Mouse (Mus musculus): ENCODE results near the gene Minpp1.
A peak's percentile ranks its signal among the peaks of the same experiment; 100 is the strongest.

The Minpp1 gene

GRCm38 (mm10) chr19:32489166-32489895 is 3.8 kb downstream of the Minpp1 start:
- DNase-seq = no peak

- DNase-seq = no peak
Measured at GRCm38 (mm10) chr19:32490976-32491375, 5.4 kb downstream of the Minpp1 start.

GRCm38 (mm10) chr19:32492339-32492738 is 6.8 kb downstream of the Minpp1 start:
- DNase-seq = no peak

- no peak for DNase-seq
Measured at GRCm38 (mm10) chr19:32492981-32493380, 7.4 kb downstream of the Minpp1 start.

- no peak for DNase-seq
Measured at GRCm38 (mm10) chr19:32493471-32493870, 7.9 kb downstream of the Minpp1 start.

GRCm38 (mm10) chr19:32494611-32495010 is 9.0 kb downstream of the Minpp1 start:
- no peak for DNase-seq

- DNase-seq = no peak
Measured at GRCm38 (mm10) chr19:32495034-32495433, 9.5 kb downstream of the Minpp1 start.

- no peak for DNase-seq
Measured at GRCm38 (mm10) chr19:32497411-32497810, 11.8 kb downstream of the Minpp1 start.

GRCm38 (mm10) chr19:32498002-32498401 is 12.4 kb downstream of the Minpp1 start:
- no peak for DNase-seq

- no peak for DNase-seq
Measured at GRCm38 (mm10) chr19:32501414-32501813, 15.8 kb downstream of the Minpp1 start.

GRCm38 (mm10) chr19:32506081-32506480 is 20.5 kb downstream of the Minpp1 start:
- DNase-seq = no peak

- peak; percentile 67 for DNase-seq
Measured at GRCm38 (mm10) chr19:32506514-32506913, 20.9 kb downstream of the Minpp1 start.

- no peak for DNase-seq
Measured at GRCm38 (mm10) chr19:32507100-32507499, 21.5 kb downstream of the Minpp1 start.

- peak; percentile 56 for DNase-seq
Measured at GRCm38 (mm10) chr19:32507526-32507925, 22.0 kb downstream of the Minpp1 start.

GRCm38 (mm10) chr19:32510267-32510666 is 24.7 kb downstream of the Minpp1 start:
- DNase-seq = no peak

GRCm38 (mm10) chr19:32510962-32511361 is 25.4 kb downstream of the Minpp1 start:
- DNase-seq = no peak

GRCm38 (mm10) chr19:32512518-32512917 is 26.9 kb downstream of the Minpp1 start:
- no peak for DNase-seq

- DNase-seq = no peak
Measured at GRCm38 (mm10) chr19:32516575-32516974, 31.0 kb downstream of the Minpp1 start.

- peak; percentile 8 for DNase-seq
Measured at GRCm38 (mm10) chr19:32521446-32521845, 35.9 kb downstream of the Minpp1 start.

GRCm38 (mm10) chr19:32522247-32522646 is 36.7 kb downstream of the Minpp1 start:
- no peak for DNase-seq

- DNase-seq = no peak
Measured at GRCm38 (mm10) chr19:32522753-32523307, 37.3 kb downstream of the Minpp1 start.

- DNase-seq = peak; percentile 5
Measured at GRCm38 (mm10) chr19:32523769-32524515, 38.4 kb downstream of the Minpp1 start.

- no peak for DNase-seq
Measured at GRCm38 (mm10) chr19:32524516-32524860, 38.9 kb downstream of the Minpp1 start.

- DNase-seq = no peak
Measured at GRCm38 (mm10) chr19:32527139-32527538, 41.6 kb downstream of the Minpp1 start.

Measured in lung, postnatal 36 days (tissue).